Mouse (Mus musculus) activated CD4-positive, CD25-positive, alpha-beta regulatory T cell, adult 4 months (primary cell): ENCODE results near the gene Ldb2. TPM values are rescaled to one million over a fixed set of nuclear protein-coding genes. Genes with fewer than 3 reads are reported as not detected.

Experiments
- ATAC-seq: one replicate; pipeline ENCODE4 v1.8.0; 2017
- polyA plus RNA-seq, 2 experiments: library from polyadenylated mRNA; unstranded; fragments of 100-300 nt; shearing (Covaris generic); gene quantifications; one replicate each; pipeline ENCODE4 v1.2.1; 2017

Gene Ldb2
- polyA plus RNA-seq, 2 experiments from 2014 or later = not detected

- ATAC-seq = no peak
Observed at GRCm38 (mm10) chr5:44538687-44539086, 260.8 kb downstream of the Ldb2 start.

- no peak for ATAC-seq
Observed at GRCm38 (mm10) chr5:44538000-44538395, 261.5 kb downstream of the Ldb2 start.

GRCm38 (mm10) chr5:44537316-44537999 is 262.0 kb downstream of the Ldb2 start:
- ATAC-seq = no peak

GRCm38 (mm10) chr5:44529466-44529865 is 270.0 kb downstream of the Ldb2 start:
- no peak for ATAC-seq

DNA sequence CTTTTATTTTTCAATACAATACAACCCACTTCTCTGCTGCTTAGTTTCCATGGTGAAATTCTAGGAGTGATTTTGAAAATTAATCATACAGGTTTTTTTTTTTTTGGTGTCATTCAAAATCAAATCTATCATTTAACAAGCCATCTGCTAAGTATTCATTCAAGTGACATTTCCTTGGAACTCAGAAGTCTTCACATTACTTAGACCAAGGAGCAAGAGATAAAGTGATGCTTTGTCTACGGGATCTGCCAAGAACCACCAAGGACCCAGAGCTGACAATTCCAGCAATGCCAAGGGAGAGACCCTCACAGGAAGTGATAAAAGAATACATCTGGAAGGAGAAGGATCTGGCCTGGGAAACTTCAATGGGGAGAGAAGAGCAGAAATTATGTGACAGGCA is 270.5 kb downstream of the Ldb2 start:
- ATAC-seq = no peak

DNA sequence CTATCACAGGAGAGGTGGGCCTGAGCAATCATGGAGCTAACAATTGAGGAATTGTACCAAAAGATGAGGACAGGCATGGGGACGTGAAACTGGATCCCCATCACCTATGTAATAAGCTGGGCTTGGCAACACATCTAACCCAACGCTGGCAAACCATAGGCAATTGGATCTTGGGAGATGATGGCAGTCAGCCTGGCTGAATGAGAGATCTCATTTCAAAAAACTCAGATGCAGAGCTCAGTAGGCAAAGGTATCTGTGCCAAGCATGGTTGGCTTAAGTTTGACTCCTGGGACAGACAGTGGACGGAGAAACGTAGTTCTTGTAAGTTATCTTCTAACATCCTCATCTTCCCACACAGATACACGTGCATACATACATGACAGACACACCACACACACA is 294.3 kb downstream of the Ldb2 start:
- no peak for ATAC-seq

DNA sequence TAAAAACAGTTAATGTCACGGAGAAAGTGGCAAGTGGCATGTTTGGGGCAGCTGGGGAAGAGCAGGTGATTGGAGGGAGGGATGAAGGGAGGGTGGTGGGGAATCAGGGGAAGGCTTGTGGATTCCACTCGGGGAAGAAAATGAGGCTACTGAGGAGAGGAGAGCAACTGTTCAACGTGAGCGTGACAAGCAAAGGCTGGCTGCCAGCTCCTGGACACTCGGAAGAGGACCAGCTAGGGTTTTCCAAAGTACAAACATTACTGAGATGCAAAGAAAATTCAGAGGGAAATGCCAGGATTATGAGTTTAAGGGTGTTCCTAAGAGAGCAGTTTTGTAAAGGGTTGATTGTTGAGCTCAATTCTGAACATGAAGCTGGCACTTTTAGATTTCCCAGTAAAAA is 294.7 kb downstream of the Ldb2 start:
- no peak for ATAC-seq

DNA sequence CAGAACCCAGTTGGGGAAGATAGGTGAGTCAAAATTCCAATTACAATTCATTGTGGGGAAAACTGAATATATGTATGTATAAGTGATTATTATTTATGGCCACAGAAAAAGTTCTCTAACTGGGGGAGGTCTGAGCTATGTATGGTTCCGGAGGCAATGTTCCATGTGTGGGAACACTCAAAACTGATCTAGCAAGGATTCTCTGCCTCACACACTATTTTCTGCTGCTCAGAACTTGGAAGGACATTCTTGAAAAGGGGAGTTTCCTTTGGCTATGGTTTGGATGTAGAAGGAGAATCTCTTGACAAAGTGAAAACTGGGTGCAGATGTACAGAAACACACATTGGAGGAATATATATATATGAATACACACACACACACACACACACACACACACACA is 301.3 kb downstream of the Ldb2 start:
- ATAC-seq = no peak

DNA sequence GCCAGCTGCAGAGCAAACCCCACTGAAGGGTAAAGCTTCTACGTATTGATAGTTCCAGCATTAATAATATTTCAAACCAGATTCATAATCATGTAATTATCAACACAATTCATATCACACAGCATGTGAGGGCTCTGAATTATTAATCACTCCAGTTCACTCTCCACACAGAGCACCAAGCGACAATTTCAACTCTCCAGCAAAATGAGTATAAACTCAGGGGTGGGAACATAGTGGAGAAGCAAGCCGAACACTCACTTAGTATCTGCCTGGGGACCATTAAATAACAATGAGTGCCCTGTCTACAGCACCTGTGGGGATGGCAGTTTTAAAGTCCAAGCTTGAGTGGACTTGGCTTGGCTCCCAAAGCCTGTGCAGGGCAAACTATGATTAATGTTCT is 302.6 kb downstream of the Ldb2 start:
- no peak for ATAC-seq

- no peak for ATAC-seq
Observed at GRCm38 (mm10) chr5:44495092-44495491, 304.4 kb downstream of the Ldb2 start.

- no peak for ATAC-seq
Observed at GRCm38 (mm10) chr5:44494133-44494532, 305.3 kb downstream of the Ldb2 start.

DNA sequence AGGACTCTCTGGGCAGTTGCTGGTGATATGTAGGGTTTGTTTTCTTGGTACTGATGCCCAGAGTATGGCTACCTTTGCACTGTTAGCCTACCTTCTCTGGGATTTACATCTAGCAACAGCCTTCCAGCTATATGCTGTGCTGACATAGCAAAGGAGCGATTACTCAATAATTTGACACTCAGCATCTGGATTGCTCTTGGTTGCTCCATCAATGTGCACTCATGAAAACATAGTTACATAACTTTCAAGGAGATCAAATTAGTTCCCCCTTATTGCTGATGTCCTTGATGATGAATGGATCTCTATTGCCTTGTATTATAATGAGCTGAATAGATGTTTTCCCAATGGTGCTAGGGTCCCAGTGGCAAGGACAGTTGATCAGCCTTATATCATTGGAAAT is 308.0 kb downstream of the Ldb2 start:
- ATAC-seq = no peak

DNA sequence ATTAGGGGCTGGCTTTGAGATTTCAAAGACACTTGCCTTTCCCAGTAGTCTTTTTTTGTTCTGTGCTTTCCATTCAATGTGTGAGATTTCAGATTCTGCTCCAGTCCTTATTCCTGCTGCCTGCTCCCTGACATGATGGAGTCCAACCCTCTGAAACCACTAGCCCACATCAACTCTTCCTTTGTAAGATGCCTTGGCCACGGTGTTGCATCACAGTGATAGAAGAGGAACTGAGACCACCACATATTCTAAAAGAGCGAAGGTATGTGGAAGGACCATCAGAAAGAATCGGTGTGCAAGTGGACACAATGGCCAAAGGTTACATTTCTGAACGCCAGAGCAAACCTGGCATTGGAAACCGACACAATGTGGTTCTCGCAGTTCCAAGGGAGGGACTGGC is 309.0 kb downstream of the Ldb2 start:
- no peak for ATAC-seq

DNA sequence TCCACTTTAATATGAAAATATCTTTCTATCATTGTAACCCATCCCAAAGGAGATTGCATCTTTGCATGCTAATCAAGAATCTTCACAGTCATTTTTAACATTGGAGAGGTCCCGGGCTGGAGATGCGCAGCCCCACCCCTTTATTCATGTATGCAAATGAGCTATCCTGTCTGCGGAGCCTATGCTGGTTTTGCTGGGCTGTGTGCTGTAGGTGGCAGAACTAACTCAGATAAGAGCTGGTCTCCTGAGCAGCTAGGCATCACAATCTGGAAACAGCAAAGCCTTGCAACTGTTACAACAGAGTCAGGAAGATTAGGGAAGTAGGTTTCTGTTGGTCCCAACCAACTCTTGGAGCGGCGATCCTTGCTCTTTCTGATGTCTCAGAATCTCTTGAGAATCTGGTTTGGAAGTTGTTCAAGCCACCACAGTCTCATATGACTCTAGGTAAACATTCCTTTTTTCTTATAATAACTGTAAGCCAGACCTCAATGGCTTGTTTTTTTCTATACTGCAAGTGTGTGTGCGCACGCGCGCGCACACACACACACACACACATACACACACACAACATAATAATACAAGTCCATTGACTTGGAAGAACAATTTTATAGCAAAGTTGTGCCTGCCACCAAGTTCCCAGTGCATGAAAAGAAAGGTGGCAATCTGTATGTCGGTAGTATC is 315.9 kb downstream of the Ldb2 start:
- no peak for ATAC-seq

- no peak for ATAC-seq
Observed at GRCm38 (mm10) chr5:44481406-44481805, 318.1 kb downstream of the Ldb2 start.

DNA sequence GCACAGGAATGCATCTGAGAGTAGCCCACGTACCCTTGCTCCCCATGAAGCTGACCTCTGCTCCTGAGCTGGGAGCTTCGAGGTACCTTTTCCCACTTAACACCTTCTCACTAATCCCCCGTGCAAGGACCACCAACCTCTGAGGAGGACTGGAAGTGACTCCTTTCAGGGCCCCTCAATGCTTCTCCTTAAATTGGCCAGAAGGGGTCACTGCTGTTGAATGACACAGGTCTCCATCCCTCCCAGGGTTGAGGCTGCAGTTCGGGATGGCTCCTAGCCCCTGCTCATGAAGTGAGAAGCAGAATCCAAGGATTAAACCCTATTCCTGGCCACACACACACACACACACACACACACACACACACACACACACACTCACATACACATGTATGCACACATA is 323.1 kb downstream of the Ldb2 start:
- no peak for ATAC-seq

DNA sequence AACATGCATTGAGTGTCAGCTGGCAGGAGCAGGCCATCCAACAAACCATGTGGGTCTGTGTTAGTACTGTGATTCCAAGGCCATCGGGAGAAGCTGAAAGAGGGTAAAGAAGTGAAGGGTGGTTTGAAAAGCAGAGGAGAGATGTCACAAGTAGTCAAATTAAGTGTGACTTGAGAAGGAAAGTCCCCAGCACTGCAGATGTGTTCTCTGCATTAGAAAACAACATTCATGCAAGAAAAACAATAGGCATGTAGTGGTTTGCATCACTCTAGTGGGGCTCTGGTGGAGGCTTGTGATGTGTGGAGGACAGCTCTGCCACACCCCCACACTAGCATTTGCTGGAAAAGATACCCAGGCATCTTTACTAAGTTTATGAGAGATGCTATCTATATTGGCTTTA is 323.9 kb downstream of the Ldb2 start:
- ATAC-seq = no peak

DNA sequence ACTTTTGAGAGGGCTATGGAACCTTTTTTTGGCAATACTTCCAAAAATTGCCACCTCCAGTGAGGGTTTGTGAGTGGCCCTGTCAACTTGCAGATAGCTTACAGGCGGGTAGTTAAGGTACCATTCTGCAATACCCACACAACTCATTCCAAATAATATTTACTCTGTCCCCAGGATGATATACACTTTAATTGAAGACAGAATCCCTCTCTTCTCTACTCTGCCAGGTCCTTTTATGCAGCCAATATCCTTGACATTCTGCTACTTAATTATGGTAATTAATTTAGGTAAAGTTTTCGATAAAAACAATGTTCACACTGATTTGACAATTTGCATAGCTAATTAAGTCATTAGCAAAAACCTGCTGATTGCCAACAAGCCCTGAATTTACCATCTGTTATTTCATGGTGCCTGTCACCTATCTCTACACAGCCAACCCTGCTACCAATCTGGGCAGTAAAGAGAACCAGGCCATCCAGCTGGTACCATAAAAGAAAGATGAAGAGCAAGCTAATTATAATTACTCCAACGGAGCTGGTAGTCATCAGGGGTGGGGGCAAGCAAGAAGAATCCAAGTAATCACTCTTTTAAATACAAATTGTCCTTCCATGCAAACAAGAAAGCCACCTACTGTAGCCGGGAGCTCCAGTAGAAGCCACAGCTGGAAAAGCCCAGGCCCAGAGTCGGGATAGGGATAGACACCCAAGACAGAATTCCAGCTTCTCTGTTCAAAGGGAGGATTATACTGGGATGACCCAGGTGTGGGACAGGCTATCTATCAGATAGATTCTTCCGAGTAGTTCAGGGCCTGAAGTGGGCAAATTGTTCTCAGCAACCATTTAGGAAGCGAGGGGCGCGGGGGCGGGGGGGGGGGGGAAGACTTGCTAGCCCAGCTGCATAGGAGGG is 325.4 kb downstream of the Ldb2 start:
- ATAC-seq = no peak

DNA sequence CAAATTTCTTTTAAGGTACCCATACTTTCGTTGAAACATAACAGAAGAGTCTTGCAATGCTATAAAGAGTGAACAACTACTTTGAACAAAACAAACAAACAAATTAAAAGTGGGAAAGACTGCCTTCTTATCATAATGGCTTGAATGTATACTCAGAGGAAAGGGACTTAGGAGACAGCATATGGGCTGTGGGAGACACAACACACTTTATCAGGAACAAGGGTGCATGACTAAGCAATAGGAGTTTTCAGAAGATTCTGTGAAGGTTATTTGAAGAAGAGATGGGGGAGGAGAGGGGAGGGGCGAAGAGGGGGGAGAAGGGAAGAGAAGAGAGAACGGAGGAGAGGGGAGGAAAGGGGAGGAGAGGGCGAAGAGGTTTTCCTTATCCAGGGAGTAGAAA is 334.2 kb downstream of the Ldb2 start:
- no peak for ATAC-seq
